Mouse (Mus musculus) midbrain, embryonic 15.5 days (tissue): ENCODE data around the gene Vav3. TPM values are rescaled to one million over a fixed set of nuclear protein-coding genes. Genes with fewer than 3 reads are reported as not detected.

Experiments
- ATAC-seq: fragments of 200-750 bp; cut with Nextera tagmentation; replicated peaks from 2 replicates; pipeline ENCODE4 v1.8.0; 2017; ENCODE audit warnings: moderate TSS enrichment
- H3K27ac ChIP-seq: fragments of 300-500 bp; sonication (generic); 2 replicates; pipeline ENCODE4 v1.5.1; 2015; ENCODE audit warnings: mild to moderate bottlenecking, inconsistent platforms
- H3K27me3 ChIP-seq: fragments of 300-500 bp; sonication (generic); replicated peaks from 2 replicates; pipeline ENCODE4 v1.6.1; 2015; ENCODE audit warnings: inconsistent platforms
- H3K36me3 ChIP-seq: fragments of 300-500 bp; sonication (generic); replicated peaks from 2 replicates; pipeline ENCODE4 v1.6.1; 2015; ENCODE audit warnings: inconsistent platforms
- H3K4me1 ChIP-seq: fragments of 300-500 bp; sonication (generic); 2 replicates; pipeline ENCODE4 v1.6.1; 2015; ENCODE audit warnings: inconsistent platforms
- H3K4me2 ChIP-seq: fragments of 300-500 bp; sonication (generic); 2 replicates; pipeline ENCODE4 v1.6.1; 2015; ENCODE audit warnings: inconsistent platforms, mild to moderate bottlenecking, moderate library complexity
- H3K4me3 ChIP-seq: fragments of 300-500 bp; sonication (generic); 2 replicates; pipeline ENCODE4 v1.5.1; 2015; ENCODE audit warnings: mild to moderate bottlenecking, inconsistent platforms
- H3K9ac ChIP-seq: fragments of 300-500 bp; sonication (generic); 2 replicates; pipeline ENCODE4 v1.6.1; 2015; ENCODE audit warnings: mild to moderate bottlenecking, inconsistent platforms
- H3K9me3 ChIP-seq: fragments of 300-500 bp; sonication (generic); 2 replicates; pipeline ENCODE4 v1.6.1; 2016; ENCODE audit warnings: inconsistent platforms
- WGBS: fragments of 180-500 bp; shearing (Covaris S2); methylation state at CpG from one replicate; pipeline ENCODE4 v1.1.7; 2015; ENCODE audit warnings: mixed read lengths; 5-methylcytosine and 5-hydroxymethylcytosine counted together
- polyA plus RNA-seq: library from polyadenylated mRNA; unstranded; fragments of >200 nt; fragmentation: Nextera tagmentation; extraction: Ambion mirVana; gene quantifications from 2 replicates; pipeline ENCODE4 v1.2.1, GENCODE M21; 2015

Vav3 gene
- 24.3 and 25.4 TPM in 2 replicates for polyA plus RNA-seq

DNA sequence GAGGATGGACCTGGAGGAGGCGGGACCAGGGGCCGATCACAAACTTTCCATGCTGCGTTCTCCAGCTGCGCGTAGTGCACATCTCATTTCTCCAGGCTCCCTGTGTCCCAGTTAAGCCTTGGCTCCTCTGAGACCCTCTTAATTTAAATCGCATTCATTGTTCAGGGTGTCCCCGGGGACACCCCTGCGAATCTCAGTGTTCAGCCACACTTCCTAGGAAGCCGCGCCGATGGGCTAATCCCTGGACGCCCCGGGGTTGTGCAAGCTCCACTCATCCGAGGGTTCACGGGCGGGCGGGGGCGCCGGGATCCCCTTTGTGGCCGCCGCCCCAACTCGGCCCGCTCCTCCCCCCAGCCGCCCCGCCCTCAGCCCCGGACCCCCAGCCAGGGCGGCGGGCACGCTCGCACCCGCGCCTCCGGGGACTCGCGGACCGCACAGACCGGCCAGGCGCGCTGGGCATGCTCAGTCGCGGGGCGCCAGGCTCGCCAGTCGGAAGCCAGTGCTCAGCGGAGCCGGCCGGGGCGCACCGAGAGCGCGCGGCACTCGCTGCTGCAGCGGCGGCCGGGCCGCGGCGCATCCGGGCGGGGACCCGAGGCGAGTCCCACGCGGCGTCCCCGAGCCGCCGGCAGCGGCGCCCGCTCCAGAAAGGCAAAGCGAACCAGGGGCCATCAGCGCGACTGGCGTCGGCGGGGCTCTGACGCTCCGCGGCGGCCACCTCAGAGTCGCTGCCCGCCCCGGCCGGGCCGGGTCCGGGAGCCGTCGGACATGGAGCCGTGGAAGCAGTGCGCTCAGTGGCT, at the start of gene Vav3:
TSS of gene Vav3 (plus strand) at position 380 of the 797 bp plus-strand sequence.
- Histone ChIP-seq H3K4me1 (peaks cover 30% of the 10 kb centered on the region), H3K36me3 (no peaks in the 10 kb centered on the region), H3K27me3 (no peaks in the 10 kb centered on the region), H3K27ac (peak within 1 kb of the TSS; percentile 92), H3K9ac (peak within 1 kb of the TSS; percentile 89), H3K9me3 (no peaks in the 10 kb centered on the region), H3K4me3 (peak within 1 kb of the TSS; percentile 91), H3K4me2 (peak within 1 kb of the TSS; percentile 70)
- ATAC-seq = peak; percentile 95
- WGBS = under 1% methylated on average over 69 of the region's 92 CpGs

DNA sequence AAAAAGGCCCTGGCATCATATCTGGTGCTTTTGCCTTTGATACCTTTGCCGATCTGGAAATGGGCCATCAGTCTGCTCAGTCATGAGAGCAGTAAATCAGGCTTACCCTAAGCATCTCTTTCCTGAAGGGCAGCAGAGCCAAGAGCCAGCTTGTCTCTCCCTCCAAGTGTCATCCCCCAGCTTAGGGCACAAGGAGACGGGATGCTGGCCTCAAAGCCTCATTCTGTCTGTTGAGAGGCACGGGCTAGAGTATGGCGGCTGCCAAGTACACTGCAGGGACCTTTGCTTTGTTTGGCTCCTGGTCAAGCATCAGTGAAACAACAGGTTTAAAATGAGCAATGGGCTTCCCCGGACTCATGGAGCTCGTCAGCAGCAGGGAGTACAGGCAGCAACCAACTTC, 41.6 kb upstream of the Vav3 start:
- Histone ChIP-seq H3K4me2 (no peak overlapping the region), H3K4me1 (no peaks in the 10 kb centered on the region), H3K9ac (no peak overlapping the region), H3K27ac (no peak overlapping the region), H3K9me3 (no peaks in the 10 kb centered on the region), H3K27me3 (no peaks in the 10 kb centered on the region), H3K4me3 (no peak overlapping the region), H3K36me3 (no peaks in the 10 kb centered on the region)
- 0 out of 2 replicates have a peak, but pooled peaks have one; percentile 37 for ATAC-seq
- WGBS = 46% methylated on average over 6 of the region's 6 CpGs

DNA sequence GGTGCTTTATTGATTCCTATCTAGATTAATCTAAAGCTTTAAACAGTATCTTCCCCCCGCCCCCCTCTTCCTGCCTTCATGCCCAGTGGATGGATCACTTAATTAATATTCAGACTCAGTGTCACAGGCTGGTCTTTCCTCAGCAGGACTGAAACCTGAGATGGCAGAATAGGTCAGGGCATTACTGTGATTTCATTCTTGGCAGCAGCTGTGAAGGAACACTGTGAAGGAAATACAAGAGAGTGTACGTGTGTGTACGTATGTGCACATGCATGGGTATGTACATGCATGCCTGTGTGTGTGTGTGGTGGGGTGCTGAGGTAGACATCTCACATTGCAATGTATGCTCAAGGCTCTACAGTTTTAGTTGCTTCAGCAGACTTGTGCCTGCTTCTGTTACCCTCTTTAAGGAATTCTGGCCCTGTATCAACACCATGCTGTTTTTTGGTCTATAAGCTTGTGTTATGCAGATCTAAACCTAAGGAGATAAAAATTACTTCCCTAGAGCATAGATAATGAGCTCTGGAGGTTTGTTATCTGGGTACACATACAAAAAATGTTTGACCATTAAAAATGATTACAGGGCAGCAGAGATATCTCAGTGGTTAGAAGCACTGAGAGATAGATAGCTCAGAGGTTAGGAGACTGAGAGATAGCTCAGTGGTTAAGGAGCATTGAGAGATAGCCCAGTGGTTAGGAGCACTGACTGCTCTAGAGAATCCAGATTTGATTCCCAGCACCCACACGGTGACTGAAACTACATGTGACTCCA, 41.0 kb upstream of the Vav3 start:
- Histone ChIP-seq H3K9me3 (no peaks in the 10 kb centered on the region), H3K9ac (no peak overlapping the region), H3K36me3 (no peaks in the 10 kb centered on the region), H3K4me2 (no peak overlapping the region), H3K4me1 (no peaks in the 10 kb centered on the region), H3K27ac (no peak overlapping the region), H3K4me3 (no peak overlapping the region), H3K27me3 (no peaks in the 10 kb centered on the region)
- WGBS = 70% methylated on average over 4 of the region's 4 CpGs
- 0 out of 2 replicates have a peak, but pooled peaks have one; percentile 52 for ATAC-seq

DNA sequence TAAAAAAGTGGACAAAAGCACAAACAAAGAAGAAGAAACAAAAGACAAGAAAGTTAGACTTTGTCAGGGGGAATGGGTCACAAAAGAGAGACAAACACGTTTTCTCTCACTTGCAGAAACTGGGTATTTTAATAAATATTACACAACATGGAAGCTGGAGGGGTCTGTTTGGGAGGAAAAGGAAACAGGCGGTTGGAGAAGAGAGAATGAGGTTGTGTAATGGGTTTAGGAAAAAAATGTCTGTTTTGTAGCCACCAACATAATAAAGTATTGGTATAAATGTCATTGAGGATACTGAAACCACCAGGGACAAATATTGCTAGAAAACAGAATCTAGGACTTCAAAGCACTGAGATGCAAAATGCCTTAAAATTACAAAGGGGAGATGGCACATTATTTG, 38.4 kb upstream of the Vav3 start:
- 77% methylated on average over 2 of the region's 2 CpGs for WGBS
- 0 out of 2 replicates have a peak, but pooled peaks cover under 1% of the 10 kb centered on the region for H3K4me1 ChIP-seq
- no peaks in the 10 kb centered on the region for H3K27me3 ChIP-seq
- H3K27ac ChIP-seq = no peak overlapping the region
- no peak overlapping the region for H3K4me3 ChIP-seq
- H3K9me3 ChIP-seq = no peaks in the 10 kb centered on the region
- no peaks in the 10 kb centered on the region for H3K36me3 ChIP-seq
- H3K4me2 ChIP-seq = no peak overlapping the region
- ATAC-seq = no peak
- no peak overlapping the region for H3K9ac ChIP-seq

- no peak overlapping the region for H3K9ac ChIP-seq
- 47% methylated on average over 7 of the region's 7 CpGs for WGBS
- H3K27ac ChIP-seq = no peak overlapping the region
- H3K4me3 ChIP-seq = no peak overlapping the region
- H3K9me3 ChIP-seq = no peaks in the 10 kb centered on the region
- no peak overlapping the region for H3K4me2 ChIP-seq
- peak; percentile 80 for ATAC-seq
- H3K27me3 ChIP-seq = no peaks in the 10 kb centered on the region
- H3K36me3 ChIP-seq = no peaks in the 10 kb centered on the region
- 0 out of 2 replicates have a peak, but pooled peaks cover 7% of the 10 kb centered on the region for H3K4me1 ChIP-seq
These were observed 33.0 kb upstream of the Vav3 start for GRCm38 (mm10) chr3:109307406-109307805.

DNA sequence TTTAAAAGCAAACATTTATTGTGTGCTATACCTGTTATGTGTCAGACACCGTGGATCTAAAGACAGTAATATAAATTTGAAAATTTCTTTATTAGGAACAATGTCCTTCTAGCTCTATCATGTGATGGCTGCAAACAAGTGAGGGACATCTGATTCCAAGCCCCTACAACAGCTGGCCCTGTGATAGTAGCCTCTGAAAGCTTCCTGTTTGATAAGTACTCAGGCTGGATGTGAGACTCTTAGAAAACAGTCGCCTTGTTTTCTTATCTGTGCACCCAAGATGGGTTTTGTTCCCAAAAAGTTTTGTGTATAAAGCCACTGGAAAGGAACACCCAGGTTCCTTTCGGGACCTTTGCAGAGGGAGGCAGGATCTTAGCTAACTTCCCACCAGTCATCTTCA, 32.0 kb upstream of the Vav3 start:
- no peak for ATAC-seq
- Histone ChIP-seq H3K4me1 (0 out of 2 replicates have a peak, but pooled peaks cover 7% of the 10 kb centered on the region), H3K27me3 (no peaks in the 10 kb centered on the region), H3K27ac (no peak overlapping the region), H3K4me2 (no peak overlapping the region), H3K4me3 (no peak overlapping the region), H3K36me3 (no peaks in the 10 kb centered on the region), H3K9me3 (no peaks in the 10 kb centered on the region), H3K9ac (no peak overlapping the region)
- WGBS = 82% methylated on average over 3 of the region's 3 CpGs

- Histone ChIP-seq H3K4me1 (0 out of 2 replicates have a peak, but pooled peaks cover 7% of the 10 kb centered on the region), H3K27ac (no peak overlapping the region), H3K9me3 (no peaks in the 10 kb centered on the region), H3K4me2 (no peak overlapping the region), H3K4me3 (no peak overlapping the region), H3K36me3 (no peaks in the 10 kb centered on the region), H3K9ac (no peak overlapping the region), H3K27me3 (no peaks in the 10 kb centered on the region)
- WGBS = 89% methylated on average over 18 of the region's 18 CpGs
- no peak for ATAC-seq
These were observed 30.9 kb upstream of the Vav3 start for GRCm38 (mm10) chr3:109309317-109310265.

DNA sequence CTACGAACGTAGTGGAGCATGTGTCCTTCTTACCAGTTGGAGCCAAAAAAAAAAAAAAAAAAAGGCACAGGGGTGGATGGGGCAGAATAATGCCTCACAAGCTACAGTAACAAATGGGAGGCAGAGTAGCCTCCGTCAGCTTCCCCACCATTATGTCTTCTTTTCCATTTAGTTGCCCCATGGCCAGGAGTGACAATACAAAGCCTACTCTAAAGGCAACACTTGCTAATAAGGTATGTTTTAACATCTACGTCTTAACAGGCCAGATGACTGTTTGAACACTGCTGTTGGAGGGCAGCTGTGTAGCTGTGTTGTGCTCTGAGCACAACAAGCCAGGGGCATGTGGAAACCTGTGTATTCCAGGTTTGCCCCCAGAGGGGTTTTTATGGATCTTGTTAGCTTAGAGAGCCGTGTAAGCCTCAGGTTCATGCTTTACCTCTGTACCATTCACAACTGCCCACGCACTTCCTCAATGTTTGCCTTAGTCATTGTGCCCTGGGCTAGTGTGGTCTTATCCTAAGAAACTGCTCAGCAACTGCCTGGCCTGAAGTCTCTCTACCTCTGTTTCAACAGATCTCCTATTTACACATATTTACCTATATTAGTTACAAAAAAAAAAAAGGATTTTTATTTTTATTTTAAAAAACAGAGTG, 29.2 kb upstream of the Vav3 start:
- H3K9ac ChIP-seq = no peak overlapping the region
- ATAC-seq = no peak
- no peaks in the 10 kb centered on the region for H3K27me3 ChIP-seq
- 87% methylated on average over 6 of the region's 6 CpGs for WGBS
- H3K4me2 ChIP-seq = no peak overlapping the region
- H3K4me1 ChIP-seq = 0 out of 2 replicates have a peak, but pooled peaks cover 7% of the 10 kb centered on the region
- H3K27ac ChIP-seq = no peak overlapping the region
- H3K9me3 ChIP-seq = no peaks in the 10 kb centered on the region
- no peaks in the 10 kb centered on the region for H3K36me3 ChIP-seq
- H3K4me3 ChIP-seq = no peak overlapping the region

DNA sequence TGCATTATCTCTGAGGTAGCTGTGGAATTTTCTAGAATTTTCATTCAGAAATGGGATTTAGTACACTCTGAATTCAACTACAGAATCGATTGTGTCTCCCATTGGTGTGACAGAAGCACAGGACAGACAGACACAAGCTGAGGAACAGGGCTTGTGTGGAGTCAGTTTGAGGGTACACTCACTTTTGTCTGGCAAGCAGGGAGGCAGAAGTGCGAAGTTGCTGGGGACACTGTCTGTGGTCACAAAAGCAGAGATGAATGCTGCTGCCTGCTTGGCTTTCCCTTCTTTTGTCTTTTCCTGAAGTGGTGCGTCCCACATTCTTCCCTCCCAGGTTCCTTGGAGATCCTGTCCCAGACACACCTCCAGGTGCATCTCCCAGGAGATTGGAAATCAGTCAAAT, 28.6 kb upstream of the Vav3 start:
- no peaks in the 10 kb centered on the region for H3K27me3 ChIP-seq
- H3K4me2 ChIP-seq = no peak overlapping the region
- no peak overlapping the region for H3K4me3 ChIP-seq
- no peak overlapping the region for H3K27ac ChIP-seq
- ATAC-seq = no peak
- WGBS = 67% methylated on average over 3 of the region's 3 CpGs
- no peak overlapping the region for H3K9ac ChIP-seq
- H3K36me3 ChIP-seq = no peaks in the 10 kb centered on the region
- no peaks in the 10 kb centered on the region for H3K9me3 ChIP-seq
- H3K4me1 ChIP-seq = 0 out of 2 replicates have a peak, but pooled peaks cover 7% of the 10 kb centered on the region

- WGBS = 34% methylated on average over 2 of the region's 2 CpGs
These were observed 27.0 kb upstream of the Vav3 start for GRCm38 (mm10) chr3:109313501-109313900.

DNA sequence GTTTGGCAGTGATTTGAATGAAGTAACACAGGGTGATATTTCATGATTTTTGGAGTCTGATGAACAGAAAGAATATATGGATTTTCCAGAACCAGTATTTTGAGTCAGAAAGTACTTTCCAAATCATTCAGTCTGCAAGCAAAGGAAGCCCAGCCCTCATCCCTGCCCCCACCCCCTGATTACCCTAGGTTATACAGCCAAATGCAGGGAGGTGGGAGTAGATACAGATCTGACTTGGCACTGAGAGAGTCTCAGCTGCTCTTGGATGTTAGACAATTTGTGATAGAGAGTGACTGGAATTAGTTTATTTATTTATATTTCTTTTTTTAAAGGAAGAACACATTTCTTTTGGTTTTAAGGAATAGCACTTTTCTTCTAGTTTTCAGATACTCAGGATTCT, 18.2 kb upstream of the Vav3 start:
- no peak overlapping the region for H3K27ac ChIP-seq
- H3K4me1 ChIP-seq = no peaks in the 10 kb centered on the region
- no peaks in the 10 kb centered on the region for H3K36me3 ChIP-seq
- no peak overlapping the region for H3K4me3 ChIP-seq
- no peaks in the 10 kb centered on the region for H3K9me3 ChIP-seq
- H3K4me2 ChIP-seq = no peak overlapping the region
- ATAC-seq = no peak
- no peaks in the 10 kb centered on the region for H3K27me3 ChIP-seq
- H3K9ac ChIP-seq = no peak overlapping the region

More at GRCm38 (mm10) chr3:109313501-109313900, 27.0 kb upstream of the Vav3 start:
- no peak overlapping the region for H3K4me2 ChIP-seq
- H3K27ac ChIP-seq = no peak overlapping the region
- H3K27me3 ChIP-seq = no peaks in the 10 kb centered on the region
- no peak overlapping the region for H3K9ac ChIP-seq
- no peak for ATAC-seq
- no peaks in the 10 kb centered on the region for H3K36me3 ChIP-seq
- H3K4me1 ChIP-seq = no peaks in the 10 kb centered on the region
- H3K4me3 ChIP-seq = no peak overlapping the region
- H3K9me3 ChIP-seq = no peaks in the 10 kb centered on the region
